Comparison of ENCODE assay signal across 7 mouse cellular contexts in genomic region chr1:167000529-167001173, GRCm38 (mm10). TPM values are rescaled to one million over a fixed set of nuclear protein-coding genes. Genes with fewer than 3 reads are reported as not detected.
DNase-seq lines count a peak whose midpoint lies in the region; ATAC-seq and TF ChIP-seq lines count a peak whose summit lies in the region.

No protein-coding gene starts in this region.

- H3K9me3 ChIP-seq in embryonic facial prominence, embryonic 10.5 days = no peaks in the 10 kb centered on the region
- no peaks in the 10 kb centered on the region for H3K9me3 ChIP-seq in limb, embryonic 15.5 days
- no peaks in the 10 kb centered on the region for H3K9me3 ChIP-seq in midbrain, embryonic 16.5 days (replicated peaks; ENCODE audit: control insufficient read depth, low read length, poor library complexity, severe bottlenecking)

- no peak for TF ChIP-seq EP300 in heart, adult 2 months (IDR thresholded peaks at IDR 0.05; ENCODE audit: insufficient read depth, low read depth, low read length)

- H3K4me2 ChIP-seq in limb, embryonic 15.5 days = peak overlapping the region; percentile 96
- peak overlapping the region; percentile 83 for H3K4me2 ChIP-seq in midbrain, embryonic 16.5 days (ENCODE audit: low read length)

- no peaks in the 10 kb centered on the region for H3K79me2 ChIP-seq in heart, adult 2 months (replicated peaks; ENCODE audit: control insufficient read depth, insufficient read depth, low read length)

- no peaks in the 10 kb centered on the region for H3K36me3 ChIP-seq in embryonic facial prominence, embryonic 10.5 days (replicated peaks)
- H3K36me3 ChIP-seq in heart, adult 2 months (ENCODE audit: control insufficient read depth, insufficient read depth, low read length) = no peaks in the 10 kb centered on the region
- H3K36me3 ChIP-seq in limb, embryonic 15.5 days = no peaks in the 10 kb centered on the region
- H3K36me3 ChIP-seq in midbrain, embryonic 16.5 days (ENCODE audit: control insufficient read depth, insufficient read depth, low read length) = no peaks in the 10 kb centered on the region

- no peak overlapping the region for H3K27ac ChIP-seq in bone marrow macrophage, adult 2 months (ENCODE audit: insufficient read depth, low read depth, low read length)
- peak overlapping the region; percentile 93 for H3K27ac ChIP-seq in embryonic facial prominence, embryonic 10.5 days (replicated peaks)
- H3K27ac ChIP-seq in heart, adult 2 months = peak overlapping the region; percentile 83
- H3K27ac ChIP-seq in limb, embryonic 15.5 days = no peak overlapping the region
- H3K27ac ChIP-seq in midbrain, embryonic 16.5 days (ENCODE audit: low read length) = peak overlapping the region; percentile 98

- H3K27me3 ChIP-seq in embryonic facial prominence, embryonic 10.5 days (replicated peaks; ENCODE audit: low read depth, poor library complexity, severe bottlenecking) = peaks cover 35% of the 10 kb centered on the region
- H3K27me3 ChIP-seq in heart, adult 2 months (ENCODE audit: control insufficient read depth, insufficient read depth, low read length) = no peaks in the 10 kb centered on the region
- H3K27me3 ChIP-seq in limb, embryonic 15.5 days = peaks cover 33% of the 10 kb centered on the region
- H3K27me3 ChIP-seq in midbrain, embryonic 16.5 days (ENCODE audit: control insufficient read depth, insufficient read depth, low read depth, low read length) = no peaks in the 10 kb centered on the region

- no peak for TF ChIP-seq CTCF in bone marrow macrophage, adult 2 months (IDR thresholded peaks at IDR 0.05; ENCODE audit: low read depth, low read length)
- peak; percentile 51 for TF ChIP-seq CTCF in heart, adult 2 months (IDR thresholded peaks at IDR 0.05)

- WGBS in embryonic facial prominence, embryonic 10.5 days = under 1% methylated on average over 76 of the region's 76 CpGs
- under 1% methylated on average over 56 of the region's 76 CpGs for WGBS in heart, adult 2 months
- WGBS in limb, embryonic 15.5 days = 1% methylated on average over 40 of the region's 76 CpGs
- under 1% methylated on average over 43 of the region's 76 CpGs for WGBS in midbrain, embryonic 16.5 days

- TF ChIP-seq POLR2A in bone marrow macrophage, adult 2 months (IDR thresholded peaks at IDR 0.05; ENCODE audit: borderline replicate concordance, low read depth, low read length) = no peak
- no peak for TF ChIP-seq POLR2A in heart, adult 2 months (IDR thresholded peaks at IDR 0.05; ENCODE audit: insufficient read depth, low read depth, low read length)

- peak; percentile 91 for DNase-seq in embryonic facial prominence, embryonic 10.5 days (ENCODE audit: low spot score)
- peak; percentile 88 for DNase-seq in heart, adult 2 months
- peak; percentile 22 to 44 for DNase-seq in kidney, adult 8-10 months
- DNase-seq in spleen, postnatal 36 days (ENCODE audit: low spot score in 2 of 2) = peak; percentile 69 to 72

- peak; percentile 71 for ATAC-seq in limb, embryonic 15.5 days (ENCODE audit: insufficient number of reproducible peaks, low FRiP score, low TSS enrichment, low read depth)
- peak; percentile 77 for ATAC-seq in midbrain, embryonic 16.5 days

- H3K4me3 ChIP-seq in bone marrow macrophage, adult 2 months (ENCODE audit: insufficient read depth, low read length) = peak overlapping the region; percentile 54
- peak overlapping the region; percentile 91 for H3K4me3 ChIP-seq in embryonic facial prominence, embryonic 10.5 days
- peak overlapping the region; percentile 72 for H3K4me3 ChIP-seq in heart, adult 2 months
- peak overlapping the region; percentile 69 for H3K4me3 ChIP-seq in limb, embryonic 15.5 days
- peak overlapping the region; percentile 81 for H3K4me3 ChIP-seq in midbrain, embryonic 16.5 days (ENCODE audit: low read depth, low read length)

- peak overlapping the region; percentile 93 for H3K9ac ChIP-seq in heart, adult 2 months (ENCODE audit: low read depth, low read length)
- peak overlapping the region; percentile 50 for H3K9ac ChIP-seq in limb, embryonic 15.5 days
- peak overlapping the region; percentile 97 for H3K9ac ChIP-seq in midbrain, embryonic 16.5 days (ENCODE audit: low read depth, low read length)

- intact Hi-C loops in heart, adult 2 months (cut with DNase I) = loop anchor here (5.0 to 10.0 kb wide), 3 partner anchors 67 to 214 kb away; no protein-coding TSS in a partner anchor

- H3K4me1 ChIP-seq in bone marrow macrophage, adult 2 months (ENCODE audit: control insufficient read depth, insufficient read depth, low read length) = peaks cover 5% of the 10 kb centered on the region; the same call in 1 of the 2 replicates
- peaks cover 27% of the 10 kb centered on the region for H3K4me1 ChIP-seq in embryonic facial prominence, embryonic 10.5 days
- peaks cover 10% of the 10 kb centered on the region for H3K4me1 ChIP-seq in heart, adult 2 months (ENCODE audit: control insufficient read depth, insufficient read depth, low read length)
- peaks cover 16% of the 10 kb centered on the region for H3K4me1 ChIP-seq in limb, embryonic 15.5 days
- H3K4me1 ChIP-seq in midbrain, embryonic 16.5 days (ENCODE audit: control insufficient read depth, insufficient read depth, low read length) = peaks cover 21% of the 10 kb centered on the region

RNA-seq across cellular contexts. Expression of gene Fam78b, which starts 0.6 kb away (rescaled TPM):
- polyA plus RNA-seq in bone marrow macrophage, adult 2 months (2012; ENCODE audit: insufficient read depth, insufficient read length, missing spikeins) = 0.23 TPM in 1 of 2 replicates, not detected in the other
- polyA plus RNA-seq in embryonic facial prominence, embryonic 10.5 days (2016; fragmentation: Nextera tagmentation; extraction: Ambion mirVana) = 2.4 and 2.9 TPM in 2 replicates
- 1 to 10 TPM; 2.5 to 3.7 TPM for total RNA-seq in heart, adult 2 months (2021)
- polyA plus RNA-seq in heart, adult 2 months (2012; rRNA removed) = 2.7 and 3.3 TPM in 2 replicates
- polyA plus RNA-seq in limb, embryonic 15.5 days (2015; fragmentation: Nextera tagmentation; extraction: Ambion mirVana) = 0.44 and 0.74 TPM in 2 replicates
- polyA plus RNA-seq in midbrain, embryonic 16.5 days (2015; fragmentation: Nextera tagmentation; extraction: Ambion mirVana) = 7.2 and 10.1 TPM in 2 replicates

Comparison
In these comparisons a context has a peak if more than half of its experiments do, and no peak if none do; other contexts are left out.
1. H3K27ac ChIP-seq: peak in embryonic facial prominence, embryonic 10.5 days (single experiment), heart, adult 2 months (single experiment) and midbrain, embryonic 16.5 days (single experiment); none in bone marrow macrophage, adult 2 months (single experiment) and limb, embryonic 15.5 days (single experiment).
2. DNase-seq: peak in every context shown above with its lines; median percentile 91 in embryonic facial prominence, embryonic 10.5 days; 88 in heart, adult 2 months; 70 in spleen, postnatal 36 days; 33 in kidney, adult 8-10 months.
3. Peak in every context shown above with its lines, with median percentiles within 50 percentile points of each other: H3K4me3 ChIP-seq and H3K9ac ChIP-seq.